Mouse (Mus musculus): ENCODE results near the gene Zbp1.

DNA sequence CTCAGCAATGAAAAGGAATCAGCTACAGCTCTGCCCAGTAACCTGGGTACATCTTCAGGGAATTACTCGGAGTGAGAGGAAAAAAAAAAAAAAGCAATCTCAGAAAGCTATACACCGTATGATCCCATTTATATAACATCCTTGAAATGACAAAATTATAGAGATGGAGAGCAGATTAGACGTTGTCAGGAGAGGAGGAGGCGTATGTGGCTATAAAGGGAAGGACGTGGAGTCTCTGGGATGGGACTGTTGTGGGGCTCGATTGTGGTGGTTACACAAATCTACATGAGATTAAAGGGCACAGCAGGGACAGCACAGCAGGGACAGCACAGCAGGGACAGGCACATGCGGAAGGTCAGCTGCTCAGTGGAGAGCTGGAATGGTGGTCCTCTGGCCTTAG, 30.1 kb upstream of the Zbp1 start:
- no peak for TF ChIP-seq CTCF (IDR thresholded peaks at IDR 0.05; ENCODE audit: control insufficient read depth, insufficient read depth, low read length)
- no peak for TF ChIP-seq POLR2A (IDR thresholded peaks at IDR 0.05; ENCODE audit: borderline replicate concordance, control insufficient read depth, low read depth, low read length)

All from bone marrow, adult 2 months (tissue).